ENCODE assay signal across 21 mouse cellular contexts in the genomic region with DNA sequence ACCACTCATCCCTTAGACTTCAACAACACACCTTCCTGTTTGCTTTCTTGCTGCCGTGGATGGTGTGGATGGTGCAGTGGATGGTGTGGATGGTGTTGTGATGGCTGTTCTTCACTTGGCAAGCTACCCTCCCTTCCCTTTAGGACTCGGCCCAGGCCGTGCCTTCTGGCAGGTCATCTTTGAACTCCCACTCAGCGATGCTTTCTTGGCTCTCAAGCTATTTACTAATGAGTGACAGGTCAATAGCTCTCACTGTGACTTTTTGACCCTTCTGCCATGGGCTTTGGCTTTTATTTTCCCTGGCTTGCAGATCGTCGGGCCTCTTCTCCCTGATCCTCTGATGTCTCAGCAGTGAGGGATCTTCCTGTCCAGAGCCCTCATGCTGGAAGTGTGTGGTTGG. TPM values are rescaled to one million over a fixed set of nuclear protein-coding genes. Genes with fewer than 3 reads are reported as not detected.
A peak's percentile ranks its signal among the peaks of the same experiment; 100 is the strongest.
DNase-seq lines count a peak whose midpoint lies in the region; ATAC-seq lines count a peak whose summit lies in the region.
"Had no signal": no experiment of that assay in that cellular context is flagged by ENCODE, and none has a peak within 500 bp of the region (broad histone marks: within the 10 kb centered on the region; RNA-seq: fewer than 3 reads in every experiment).

No protein-coding gene starts in this region.

- DNase-seq in cerebellum, postnatal 10 days: peak; percentile 15 to 16
- no peak for DNase-seq in cerebellum, postnatal 36 days
- no peak for DNase-seq in kidney, postnatal 14 days
- no peak for DNase-seq in midbrain, embryonic 11.5 days (ENCODE audit: low spot score, missing footprints)
- no peak for DNase-seq in spleen, postnatal 10 days (ENCODE audit: low spot score in 2 of 2)
- DNase-seq: adrenal gland, adult 8-10 months; adrenal gland, postnatal 36 days; B cell, adult 2 months; cerebellum, adult 2 months; gastrocnemius, postnatal 10 days; heart, adult 18-20 months; heart, postnatal 14 days had no signal

- no peaks in the 10 kb centered on the region for H3K9me3 ChIP-seq in kidney, embryonic 16.5 days (ENCODE audit: low read length)
- no peaks in the 10 kb centered on the region for H3K9me3 ChIP-seq in midbrain, embryonic 11.5 days (ENCODE audit: control insufficient read depth, low read length)
- H3K9me3 ChIP-seq in midbrain, embryonic 16.5 days (replicated peaks; ENCODE audit: control insufficient read depth, low read length, poor library complexity, severe bottlenecking): no peaks in the 10 kb centered on the region; the same call in 1 of the 2 replicates
- H3K9me3 ChIP-seq: embryonic facial prominence, embryonic 12.5 days; forebrain, embryonic 15.5 days; G1E; heart, embryonic 15.5 days; hindbrain, embryonic 15.5 days had no signal

- H3K36me3 ChIP-seq in kidney, embryonic 16.5 days (ENCODE audit: insufficient read depth, low read length): no peaks in the 10 kb centered on the region
- H3K36me3 ChIP-seq in midbrain, embryonic 11.5 days (ENCODE audit: control insufficient read depth, insufficient read depth, low read length): no peaks in the 10 kb centered on the region
- H3K36me3 ChIP-seq in midbrain, embryonic 16.5 days (ENCODE audit: control insufficient read depth, insufficient read depth, low read length): no peaks in the 10 kb centered on the region
- H3K36me3 ChIP-seq: embryonic facial prominence, embryonic 12.5 days; forebrain, embryonic 15.5 days; G1E; heart, embryonic 15.5 days; hindbrain, embryonic 15.5 days had no signal

- 17% methylated on average over 6 of the region's 6 CpGs for WGBS in kidney, embryonic 16.5 days
- 16% methylated on average over 6 of the region's 6 CpGs for WGBS in midbrain, embryonic 11.5 days
- 21% methylated on average over 6 of the region's 6 CpGs for WGBS in midbrain, embryonic 16.5 days

- no peak overlapping the region for H3K4me2 ChIP-seq in kidney, embryonic 16.5 days (replicated peaks; ENCODE audit: low read depth, low read length)
- no peak overlapping the region for H3K4me2 ChIP-seq in midbrain, embryonic 11.5 days
- H3K4me2 ChIP-seq in midbrain, embryonic 16.5 days (ENCODE audit: low read length): no peak overlapping the region
- H3K4me2 ChIP-seq: embryonic facial prominence, embryonic 12.5 days; forebrain, embryonic 15.5 days; heart, embryonic 11.5 days; heart, embryonic 15.5 days; hindbrain, embryonic 15.5 days had no signal

- no peak overlapping the region for H3K4me3 ChIP-seq in kidney, embryonic 16.5 days (ENCODE audit: low read length)
- H3K4me3 ChIP-seq in midbrain, embryonic 11.5 days (ENCODE audit: low read depth, low read length): no peak overlapping the region
- no peak overlapping the region for H3K4me3 ChIP-seq in midbrain, embryonic 16.5 days (ENCODE audit: low read depth, low read length)
- H3K4me3 ChIP-seq: embryonic facial prominence, embryonic 12.5 days; forebrain, embryonic 15.5 days; heart, embryonic 15.5 days; hindbrain, embryonic 15.5 days had no signal

- ATAC-seq in kidney, embryonic 16.5 days (ENCODE audit: low FRiP score, low TSS enrichment): peak; percentile 49; the same call in 1 of the 2 replicates
- ATAC-seq in midbrain, embryonic 11.5 days (ENCODE audit: low FRiP score): peak; percentile 35; the same call in 1 of the 2 replicates
- no peak for ATAC-seq in midbrain, embryonic 16.5 days
- ATAC-seq: CD4-positive, CD25-positive, alpha-beta regulatory T cell, adult 4 months; forebrain, embryonic 15.5 days had no signal

- no peaks in the 10 kb centered on the region for H3K4me1 ChIP-seq in kidney, embryonic 16.5 days (ENCODE audit: insufficient read depth, low read length)
- no peaks in the 10 kb centered on the region for H3K4me1 ChIP-seq in midbrain, embryonic 11.5 days (ENCODE audit: control insufficient read depth, insufficient read depth, low read length)
- no peaks in the 10 kb centered on the region for H3K4me1 ChIP-seq in midbrain, embryonic 16.5 days (ENCODE audit: control insufficient read depth, insufficient read depth, low read length)
- H3K4me1 ChIP-seq: embryonic facial prominence, embryonic 12.5 days; forebrain, embryonic 15.5 days; hindbrain, embryonic 15.5 days had no signal

- H3K27me3 ChIP-seq in kidney, embryonic 16.5 days (ENCODE audit: insufficient read depth, low read length): no peaks in the 10 kb centered on the region
- H3K27me3 ChIP-seq in midbrain, embryonic 11.5 days (ENCODE audit: control insufficient read depth, insufficient read depth, low read length): no peaks in the 10 kb centered on the region
- no peaks in the 10 kb centered on the region for H3K27me3 ChIP-seq in midbrain, embryonic 16.5 days (ENCODE audit: control insufficient read depth, insufficient read depth, low read depth, low read length)
- H3K27me3 ChIP-seq: embryonic facial prominence, embryonic 12.5 days; forebrain, embryonic 15.5 days; heart, embryonic 15.5 days; hindbrain, embryonic 15.5 days had no signal

- H3K27ac ChIP-seq in kidney, embryonic 16.5 days (ENCODE audit: low read length): no peak overlapping the region
- H3K27ac ChIP-seq in midbrain, embryonic 11.5 days (ENCODE audit: low read depth, low read length): no peak overlapping the region
- no peak overlapping the region for H3K27ac ChIP-seq in midbrain, embryonic 16.5 days (ENCODE audit: low read length)
- H3K27ac ChIP-seq: embryonic facial prominence, embryonic 12.5 days; forebrain, embryonic 15.5 days; heart, embryonic 15.5 days; hindbrain, embryonic 15.5 days had no signal

- H3K9ac ChIP-seq in kidney, embryonic 16.5 days (replicated peaks; ENCODE audit: low read length): no peak overlapping the region
- no peak overlapping the region for H3K9ac ChIP-seq in midbrain, embryonic 11.5 days (ENCODE audit: low read length)
- H3K9ac ChIP-seq in midbrain, embryonic 16.5 days (ENCODE audit: low read depth, low read length): no peak overlapping the region
- H3K9ac ChIP-seq: embryonic facial prominence, embryonic 12.5 days; forebrain, embryonic 15.5 days; heart, embryonic 15.5 days; hindbrain, embryonic 15.5 days had no signal

RNA-seq across cellular contexts. Expression of a gene that starts 8.6 kb away (rescaled TPM):
- 0.57 and 0.96 TPM in 2 replicates for polyA plus RNA-seq in kidney, embryonic 16.5 days (2015; fragmentation: Nextera tagmentation; extraction: Ambion mirVana)
- polyA plus RNA-seq in midbrain, embryonic 11.5 days (2014; fragmentation: Nextera tagmentation; extraction: Ambion mirVana): 0.20 and 0.25 TPM in 2 replicates
- polyA plus RNA-seq in midbrain, embryonic 16.5 days (2015; fragmentation: Nextera tagmentation; extraction: Ambion mirVana): 0.45 and 0.67 TPM in 2 replicates
- polyA plus RNA-seq: G1E had no signal

RNA-seq across cellular contexts. Expression of a gene that starts 40.1 kb away (rescaled TPM):
- 0.46 and 0.74 TPM in 2 replicates for polyA plus RNA-seq in kidney, embryonic 16.5 days (2015; fragmentation: Nextera tagmentation; extraction: Ambion mirVana)
- polyA plus RNA-seq in midbrain, embryonic 11.5 days (2014; fragmentation: Nextera tagmentation; extraction: Ambion mirVana): 0.37 and 0.44 TPM in 2 replicates
- 0.69 and 0.92 TPM in 2 replicates for polyA plus RNA-seq in midbrain, embryonic 16.5 days (2015; fragmentation: Nextera tagmentation; extraction: Ambion mirVana)
- polyA plus RNA-seq: CD4-positive, CD25-positive, alpha-beta regulatory T cell, adult 4 months; G1E had no signal

Comparison
In these comparisons a context has a peak if more than half of its experiments do, and no peak if none do; other contexts are left out.
1. DNase-seq: peak in cerebellum, postnatal 10 days (2 of 2); none in cerebellum, postnatal 36 days (0 of 2), kidney, postnatal 14 days (single experiment), midbrain, embryonic 11.5 days (single experiment) and spleen, postnatal 10 days (0 of 2).